Mouse (Mus musculus) natural killer cell, adult 2 months (primary cell): ENCODE measurements at regions not wholly inside any gene's neighbourhood (a gene's known extent, or its start where the extent isn't known, plus 50 kb on each side); places are given as distances from the start of the nearest gene placed in this dataset.

Experiments
- DNase-seq, 2 experiments: peaks; one replicate each; pipeline ENCODE4 v3.0.0; 2022; ENCODE audit warnings: low spot score in 2 of 2

GRCm38 (mm10) chr4:131097421-131097820, 153.2 kb downstream of the Matn1 start:
- DNase-seq: no peak

GRCm38 (mm10) chr4:131100093-131100795, 156.1 kb downstream of the Matn1 start:
- DNase-seq: no peak

- DNase-seq: no peak
Measured at GRCm38 (mm10) chr4:131100796-131101156, 156.6 kb downstream of the Matn1 start.

- no peak for DNase-seq
Measured at GRCm38 (mm10) chr4:131102163-131102562, 158.0 kb downstream of the Matn1 start.

- no peak for DNase-seq
Measured at GRCm38 (mm10) chr4:131107127-131107857, 163.1 kb downstream of the Matn1 start.

GRCm38 (mm10) chr4:131112536-131112935, 168.4 kb downstream of the Matn1 start:
- DNase-seq: no peak

GRCm38 (mm10) chr4:131113727-131114303, 169.6 kb downstream of the Matn1 start:
- no peak for DNase-seq

- no peak for DNase-seq
Measured at GRCm38 (mm10) chr4:131115247-131115646, 171.1 kb downstream of the Matn1 start.

GRCm38 (mm10) chr4:131118586-131118985, 174.4 kb downstream of the Matn1 start:
- no peak for DNase-seq

- no peak for DNase-seq
Measured at GRCm38 (mm10) chr4:131119621-131120020, 175.4 kb downstream of the Matn1 start.

- no peak for DNase-seq
Measured at GRCm38 (mm10) chr4:131120680-131121079, 176.5 kb downstream of the Matn1 start.

GRCm38 (mm10) chr4:131125975-131126374, 181.8 kb downstream of the Matn1 start:
- DNase-seq: no peak

GRCm38 (mm10) chr4:131126901-131127300, 182.7 kb downstream of the Matn1 start:
- no peak for DNase-seq

GRCm38 (mm10) chr4:131128646-131129045, 184.5 kb downstream of the Matn1 start:
- no peak for DNase-seq

- no peak for DNase-seq
Measured at GRCm38 (mm10) chr4:131132201-131132600, 188.0 kb downstream of the Matn1 start.

- DNase-seq: no peak
Measured at GRCm38 (mm10) chr4:131132781-131133180, 188.6 kb downstream of the Matn1 start.

- no peak for DNase-seq
Measured at GRCm38 (mm10) chr4:131135841-131136240, 191.7 kb downstream of the Matn1 start.

- no peak for DNase-seq
Measured at GRCm38 (mm10) chr4:131138891-131139290, 194.7 kb downstream of the Matn1 start.

- no peak for DNase-seq
Measured at GRCm38 (mm10) chr4:131141890-131142465, 197.8 kb downstream of the Matn1 start.

- no peak for DNase-seq
Measured at GRCm38 (mm10) chr4:131145507-131145906, 201.3 kb downstream of the Matn1 start.

- no peak for DNase-seq
Measured at GRCm38 (mm10) chr4:131148042-131148747, 204.0 kb downstream of the Matn1 start.

- DNase-seq: no peak
Measured at GRCm38 (mm10) chr4:131149466-131149865, 205.3 kb downstream of the Matn1 start.
